Comparison of ENCODE assay signal across 8 mouse cellular contexts in the genomic region with DNA sequence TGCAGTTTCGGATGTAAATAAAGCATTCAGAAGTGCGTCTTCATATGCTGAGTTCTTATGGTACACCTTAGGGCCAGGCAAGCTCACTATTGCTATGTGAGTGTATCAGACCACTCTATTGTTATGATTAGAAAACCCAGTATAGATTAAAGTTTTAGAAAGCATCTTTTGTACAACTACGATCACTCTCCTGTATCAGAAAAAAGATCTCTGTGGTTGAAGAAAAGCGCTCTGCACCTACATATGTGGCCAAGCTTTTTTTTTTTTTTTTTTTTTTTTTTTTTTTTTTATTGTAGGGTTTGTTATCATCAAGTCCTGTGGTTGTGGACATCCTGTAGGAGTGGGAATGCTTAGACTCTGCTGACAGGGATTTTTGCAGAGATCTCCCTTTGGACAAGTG. TPM values are rescaled to one million over a fixed set of nuclear protein-coding genes. Genes with fewer than 3 reads are reported as not detected.
A peak's percentile ranks its signal among the peaks of the same experiment; 100 is the strongest.
DNase-seq lines count a peak whose midpoint lies in the region; ATAC-seq and TF ChIP-seq lines count a peak whose summit lies in the region.

No protein-coding gene starts in this region.

- intact Hi-C loops in heart, postnatal 36 days (cut with DNase I), result loop anchor here (5.0 to 10.0 kb wide), 2 partner anchors 56 to 261 kb away; a partner anchor contains a TSS

- no peak for DNase-seq in heart, postnatal 36 days
- DNase-seq in MEL (ENCODE audit: low read depth, low spot score), result peak; percentile 44
- DNase-seq in midbrain, embryonic 14.5 days, result peak; percentile 4
- no peak for DNase-seq in frontal cortex, postnatal 25 days (ENCODE audit: low spot score in 2 of 2)
- no peak for DNase-seq in layer of hippocampus, adult 11-12 months (ENCODE audit: low spot score)
- DNase-seq in left cerebral cortex, adult 18-20 months (ENCODE audit: low spot score in 2 of 2), result no peak

- peaks cover 4% of the 10 kb centered on the region; the same call in 1 of the 2 replicates for H3K36me3 ChIP-seq in heart, embryonic 16.5 days (ENCODE audit: control insufficient read depth, insufficient read depth)
- peaks cover 0 to 16% of the 10 kb centered on the region in 2 experiments; a peak in 2 of 4 replicates for H3K36me3 ChIP-seq in MEL (ENCODE audit: control insufficient read depth in 1 of 2, insufficient read depth in 2 of 2, low read length in 2 of 2)
- H3K36me3 ChIP-seq in hindbrain, embryonic 12.5 days, result peaks cover 11% of the 10 kb centered on the region
- peaks cover 6% of the 10 kb centered on the region; the same call in 1 of the 2 replicates for H3K36me3 ChIP-seq in midbrain, embryonic 14.5 days (ENCODE audit: control insufficient read depth, insufficient read depth, low read length)

- no peak overlapping the region for H3K27ac ChIP-seq in heart, embryonic 16.5 days (ENCODE audit: low read length)
- H3K27ac ChIP-seq in MEL (ENCODE audit: control insufficient read depth, low read depth, low read length), result no peak overlapping the region
- no peak overlapping the region for H3K27ac ChIP-seq in hindbrain, embryonic 12.5 days
- no peak overlapping the region for H3K27ac ChIP-seq in midbrain, embryonic 14.5 days (replicated peaks; ENCODE audit: low read depth, low read length)

- H3K4me2 ChIP-seq in heart, embryonic 16.5 days (ENCODE audit: low read depth, low read length), result peak overlapping the region; percentile 64
- H3K4me2 ChIP-seq in hindbrain, embryonic 12.5 days (replicated peaks), result peak overlapping the region; percentile 51
- H3K4me2 ChIP-seq in midbrain, embryonic 14.5 days (ENCODE audit: low read length), result peak overlapping the region; percentile 54

- peak overlapping the region; percentile 47 for H3K4me3 ChIP-seq in heart, embryonic 16.5 days (ENCODE audit: low read length)
- H3K4me3 ChIP-seq in MEL (ENCODE audit: control insufficient read depth in 1 of 2, insufficient read depth in 1 of 2, low read depth in 2 of 2, low read length in 2 of 2), result peak overlapping the region in 1 of 2 experiments; percentile 87; a peak in 3 of 4 replicates
- peak overlapping the region; percentile 68 for H3K4me3 ChIP-seq in hindbrain, embryonic 12.5 days
- H3K4me3 ChIP-seq in midbrain, embryonic 14.5 days (replicated peaks; ENCODE audit: low read depth, low read length), result peak overlapping the region; percentile 64

- no peak for TF ChIP-seq CTCF in MEL (IDR thresholded peaks at IDR 0.05 in 2 of 3, conservative IDR thresholded peaks at IDR 0.05 in 1 of 3; ENCODE audit: control insufficient read depth in 1 of 3, insufficient read depth in 1 of 3, low read depth in 2 of 3, low read length in 3 of 3, poor library complexity in 1 of 3, severe bottlenecking in 1 of 3)

- no peak for TF ChIP-seq RAD21 in MEL (IDR thresholded peaks at IDR 0.05; ENCODE audit: low read depth, low read length)

- peaks cover 19% of the 10 kb centered on the region for H3K79me2 ChIP-seq in MEL (ENCODE audit: control insufficient read depth, insufficient read depth, low read length, poor library complexity)

- no peak for ATAC-seq in heart, embryonic 16.5 days (replicated peaks; ENCODE audit: extremely low read depth, insufficient read depth, low FRiP score)
- ATAC-seq in hindbrain, embryonic 12.5 days (ENCODE audit: low FRiP score), result no peak
- ATAC-seq in midbrain, embryonic 14.5 days (ENCODE audit: low FRiP score, low TSS enrichment), result no peak

- 51% methylated on average over 4 of the region's 4 CpGs for WGBS in heart, embryonic 16.5 days
- 58% methylated on average over 4 of the region's 4 CpGs for WGBS in hindbrain, embryonic 12.5 days
- WGBS in midbrain, embryonic 14.5 days, result 60% methylated on average over 4 of the region's 4 CpGs

- no peak for TF ChIP-seq POLR2A in MEL (IDR thresholded peaks at IDR 0.05; ENCODE audit: control insufficient read depth in 1 of 2, insufficient read depth in 1 of 2, low read depth in 1 of 2, low read length in 2 of 2, poor library complexity in 1 of 2)

- TF ChIP-seq EP300 in MEL (IDR thresholded peaks at IDR 0.05; ENCODE audit: low read depth in 1 of 2, low read length in 2 of 2), result no peak

- H3K4me1 ChIP-seq in heart, embryonic 16.5 days (ENCODE audit: control insufficient read depth, insufficient read depth, low read length), result peaks cover 11% of the 10 kb centered on the region; the same call in 1 of the 2 replicates
- H3K4me1 ChIP-seq in MEL (ENCODE audit: control insufficient read depth in 1 of 2, insufficient read depth in 2 of 2, low read length in 2 of 2), result peaks cover 4% of the 10 kb centered on the region in 2 experiments
- peaks cover 12% of the 10 kb centered on the region for H3K4me1 ChIP-seq in hindbrain, embryonic 12.5 days
- H3K4me1 ChIP-seq in midbrain, embryonic 14.5 days (ENCODE audit: control insufficient read depth, insufficient read depth, low read length), result peaks cover 7% of the 10 kb centered on the region; the same call in 1 of the 2 replicates

- no peaks in the 10 kb centered on the region for H3K9me3 ChIP-seq in heart, embryonic 16.5 days (replicated peaks; ENCODE audit: control insufficient read depth, low read length)
- no peaks in the 10 kb centered on the region for H3K9me3 ChIP-seq in MEL (replicated peaks; ENCODE audit: insufficient read depth, low read length)
- peaks cover 6% of the 10 kb centered on the region; the same call in 1 of the 2 replicates for H3K9me3 ChIP-seq in hindbrain, embryonic 12.5 days (replicated peaks)
- peaks cover 1% of the 10 kb centered on the region; the same call in 1 of the 2 replicates for H3K9me3 ChIP-seq in midbrain, embryonic 14.5 days (ENCODE audit: control insufficient read depth, low read length)

- peak overlapping the region; percentile 57 for H3K9ac ChIP-seq in heart, embryonic 16.5 days (ENCODE audit: low read length)
- peak overlapping the region; percentile 88 for H3K9ac ChIP-seq in MEL (ENCODE audit: control insufficient read depth, low read depth, low read length, poor library complexity, severe bottlenecking)
- H3K9ac ChIP-seq in hindbrain, embryonic 12.5 days, result no peak overlapping the region
- H3K9ac ChIP-seq in midbrain, embryonic 14.5 days (replicated peaks; ENCODE audit: low read length), result no peak overlapping the region; the same call in 1 of the 2 replicates

- H3K27me3 ChIP-seq in heart, embryonic 16.5 days (ENCODE audit: control insufficient read depth, insufficient read depth, low read length), result no peaks in the 10 kb centered on the region
- H3K27me3 ChIP-seq in MEL (ENCODE audit: control insufficient read depth in 1 of 2, insufficient read depth in 2 of 2, low read length in 2 of 2), result no peaks in the 10 kb centered on the region
- no peaks in the 10 kb centered on the region for H3K27me3 ChIP-seq in hindbrain, embryonic 12.5 days
- no peaks in the 10 kb centered on the region for H3K27me3 ChIP-seq in midbrain, embryonic 14.5 days (ENCODE audit: control insufficient read depth, insufficient read depth, low read length)

TF ChIP-seq in MEL, 35 proteins besides CTCF, POLR2A, EP300 and RAD21:
- TF ChIP-seq ZNF384 (IDR thresholded peaks at IDR 0.05; ENCODE audit: low read depth, low read length), result peak; percentile 93
- TF ChIP-seq TCF12 (IDR thresholded peaks at IDR 0.05; ENCODE audit: low read depth, low read length), result no peak
- TF ChIP-seq HCFC1 (IDR thresholded peaks at IDR 0.05; ENCODE audit: low read depth, low read length), result no peak
- 0 out of 2 replicates have a peak, but pooled peaks have one; percentile 2 for TF ChIP-seq UBTF (IDR thresholded peaks at IDR 0.05; ENCODE audit: borderline replicate concordance, insufficient read depth, low read depth, low read length)
- TF ChIP-seq NRF1 (IDR thresholded peaks at IDR 0.05; ENCODE audit: insufficient read depth, low read depth, low read length, poor library complexity, severe bottlenecking), result no peak
- TF ChIP-seq MXI1 (IDR thresholded peaks at IDR 0.05; ENCODE audit: low read depth, low read length), result no peak
- TF ChIP-seq POLR2AphosphoS5 (IDR thresholded peaks at IDR 0.05; ENCODE audit: borderline replicate concordance, low read depth, low read length), result no peak
- no peak for TF ChIP-seq SIN3A (IDR thresholded peaks at IDR 0.05; ENCODE audit: low read length)
- no peak for TF ChIP-seq BHLHE40 (IDR thresholded peaks at IDR 0.05; ENCODE audit: borderline replicate concordance, low read depth, low read length)
- TF ChIP-seq MAFK (IDR thresholded peaks at IDR 0.05; ENCODE audit: borderline replicate concordance, low read depth, low read length), result no peak
- no peak for TF ChIP-seq CHD1 (IDR thresholded peaks at IDR 0.05; ENCODE audit: low read depth, low read length)

RNA-seq across cellular contexts. Expression of a gene that starts 0.9 kb away (rescaled TPM):
- polyA plus RNA-seq in heart, embryonic 16.5 days (2015; fragmentation: Nextera tagmentation; extraction: Ambion mirVana), result 13.8 and 16.4 TPM in 2 replicates
- 10 to 100 TPM; 17.4 to 21.0 TPM for total RNA-seq in heart, postnatal 36 days (2021)
- total RNA-seq in MEL (2012; rRNA removed), result 2.0 and 2.5 TPM in 2 replicates
- 1 to 10 TPM in 1 of 2 experiments, not detected in 1; 2.6 TPM for polyA plus RNA-seq in MEL (2012; ENCODE audit: insufficient read depth in 1 of 2, insufficient read length in 2 of 2, low read depth in 1 of 2, low replicate concordance in 2 of 2, missing spikeins in 1 of 2)
- 20.8 and 22.2 TPM in 2 replicates for polyA plus RNA-seq in hindbrain, embryonic 12.5 days (2016; fragmentation: Nextera tagmentation; extraction: Ambion mirVana)
- polyA plus RNA-seq in midbrain, embryonic 14.5 days (2014; fragmentation: Nextera tagmentation; extraction: Ambion mirVana), result 22.5 and 25.0 TPM in 2 replicates
- 10 to 100 TPM; 18.1 to 18.6 TPM for total RNA-seq in left cerebral cortex, adult 18-20 months (2021)

RNA-seq across cellular contexts. Expression of a gene that starts 1.0 kb away (rescaled TPM):
- polyA plus RNA-seq in heart, embryonic 16.5 days (2015; fragmentation: Nextera tagmentation; extraction: Ambion mirVana), result 11.1 and 12.4 TPM in 2 replicates
- total RNA-seq in heart, postnatal 36 days (2021), result 1 to 10 TPM; 5.7 to 5.9 TPM
- total RNA-seq in MEL (2012; rRNA removed), result 5.8 and 7.0 TPM in 2 replicates
- polyA plus RNA-seq in MEL (2012; ENCODE audit: insufficient read depth in 1 of 2, insufficient read length in 2 of 2, low read depth in 1 of 2, low replicate concordance in 2 of 2, missing spikeins in 1 of 2), result 1 to 10 TPM in 1 of 2 experiments, not detected in 1; 4.8 TPM
- 24.1 and 25.9 TPM in 2 replicates for polyA plus RNA-seq in hindbrain, embryonic 12.5 days (2016; fragmentation: Nextera tagmentation; extraction: Ambion mirVana)
- polyA plus RNA-seq in midbrain, embryonic 14.5 days (2014; fragmentation: Nextera tagmentation; extraction: Ambion mirVana), result 23.7 and 23.9 TPM in 2 replicates
- total RNA-seq in left cerebral cortex, adult 18-20 months (2021), result 10 to 100 TPM; 13.9 TPM

RNA-seq across cellular contexts. Expression of a gene that starts 53.6 kb away (rescaled TPM):
- 4.1 and 5.6 TPM in 2 replicates for polyA plus RNA-seq in heart, embryonic 16.5 days (2015; fragmentation: Nextera tagmentation; extraction: Ambion mirVana)
- total RNA-seq in heart, postnatal 36 days (2021), result under 1 TPM; 0.68 to 0.97 TPM
- not detected in 2 replicates for total RNA-seq in MEL (2012; rRNA removed)
- polyA plus RNA-seq in MEL (2012; ENCODE audit: insufficient read depth in 1 of 2, insufficient read length in 2 of 2, low read depth in 1 of 2, low replicate concordance in 2 of 2, missing spikeins in 1 of 2), result under 1 TPM in 1 of 2 experiments, not detected in 1; 0.43 TPM
- 9.2 and 10.9 TPM in 2 replicates for polyA plus RNA-seq in hindbrain, embryonic 12.5 days (2016; fragmentation: Nextera tagmentation; extraction: Ambion mirVana)
- 12.6 TPM in 2 replicates for polyA plus RNA-seq in midbrain, embryonic 14.5 days (2014; fragmentation: Nextera tagmentation; extraction: Ambion mirVana)
- total RNA-seq in left cerebral cortex, adult 18-20 months (2021), result 1 to 10 TPM; 4.1 to 5.5 TPM

Comparison
In these comparisons a context has a peak if more than half of its experiments do, and no peak if none do; other contexts are left out.
1. H3K9ac ChIP-seq: peak in heart, embryonic 16.5 days (single experiment) and MEL (single experiment); none in hindbrain, embryonic 12.5 days (single experiment) and midbrain, embryonic 14.5 days (single experiment).
2. DNase-seq: peak in MEL (single experiment) and midbrain, embryonic 14.5 days (single experiment); none in heart, postnatal 36 days (0 of 2), frontal cortex, postnatal 25 days (0 of 2), layer of hippocampus, adult 11-12 months (single experiment) and left cerebral cortex, adult 18-20 months (0 of 2).
3. Peak in every context shown above with its lines, with median percentiles within 50 percentile points of each other: H3K4me2 ChIP-seq.